Comparison of ENCODE assay signal across 1 mouse cellular context in the genomic region with DNA sequence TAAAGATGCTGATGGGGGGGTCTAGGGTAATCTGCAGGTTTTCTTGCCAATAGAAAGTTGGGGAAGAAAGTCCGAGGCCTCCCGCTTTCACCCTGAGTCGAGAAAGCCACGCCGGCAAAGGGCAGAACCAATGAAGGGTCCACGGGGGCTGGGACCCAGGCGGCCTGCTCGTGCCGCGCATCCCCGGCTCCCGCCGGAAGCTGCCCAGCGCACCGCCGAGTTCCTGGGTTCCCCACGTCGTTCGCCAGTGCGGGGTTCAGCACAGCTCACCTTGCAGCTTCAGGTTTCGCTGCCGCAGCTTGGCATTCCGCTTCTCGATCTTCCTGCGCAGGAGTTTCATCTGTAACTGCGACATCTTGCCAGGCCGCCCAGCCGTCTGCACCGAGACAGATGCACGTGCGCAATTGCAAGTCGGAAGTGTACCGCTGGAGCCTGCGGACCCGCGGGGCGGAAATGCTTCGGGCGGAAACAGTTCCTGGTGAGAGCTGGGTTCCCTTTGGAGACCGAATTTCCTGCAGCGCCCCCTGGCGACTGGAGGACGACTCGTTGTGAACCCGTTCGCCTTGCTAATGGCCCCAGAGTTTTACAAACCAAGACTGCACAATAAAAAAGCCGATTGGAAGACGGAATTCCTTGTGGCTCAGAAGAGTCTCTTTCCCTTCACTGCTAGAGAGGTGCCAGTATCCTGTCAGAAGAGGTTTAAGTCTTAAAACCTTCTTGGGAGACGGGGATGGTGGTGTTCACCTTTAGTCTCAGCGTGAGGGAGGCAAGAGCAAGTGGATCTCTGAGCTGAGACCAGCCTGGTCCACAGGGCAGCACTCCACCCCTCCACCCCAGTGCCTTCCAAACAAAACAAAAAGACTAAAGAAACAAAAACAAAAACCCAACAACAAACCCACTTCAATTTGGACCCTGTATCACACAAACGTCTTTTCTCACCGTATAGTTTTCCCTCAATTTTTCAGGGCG.
TF ChIP-seq lines count a peak whose summit lies in the region.

Ddx18 (minus strand) TSS at position 469 of the 969 bp plus-strand sequence.

TF ChIP-seq in myocyte, 11 proteins besides CTCF, POLR2A, EP300 and RAD21 (continued from another document):
- TF ChIP-seq MYOD1 (IDR thresholded peaks at IDR 0.05; ENCODE audit: control insufficient read depth in 1 of 3, insufficient read length in 2 of 3, low read depth in 2 of 3) (peak in 1 of 3 experiments; percentile 26), TCF3 (IDR thresholded peaks at IDR 0.05; ENCODE audit: insufficient read length, low read depth) (no peak), CEBPB (IDR thresholded peaks at IDR 0.05; ENCODE audit: insufficient read depth, poor library complexity, severe bottlenecking) (no peak), TCF12 (IDR thresholded peaks at IDR 0.05; ENCODE audit: insufficient read depth, poor library complexity, severe bottlenecking) (no peak), MYOG (IDR thresholded peaks at IDR 0.05; ENCODE audit: control insufficient read depth in 1 of 3, insufficient read depth in 1 of 3, insufficient read length in 2 of 3, low read depth in 2 of 3) (no peak), POLR2AphosphoS2 (IDR thresholded peaks at IDR 0.05; ENCODE audit: insufficient read length, low read depth) (peak; percentile 78)
